In the genomic region with DNA sequence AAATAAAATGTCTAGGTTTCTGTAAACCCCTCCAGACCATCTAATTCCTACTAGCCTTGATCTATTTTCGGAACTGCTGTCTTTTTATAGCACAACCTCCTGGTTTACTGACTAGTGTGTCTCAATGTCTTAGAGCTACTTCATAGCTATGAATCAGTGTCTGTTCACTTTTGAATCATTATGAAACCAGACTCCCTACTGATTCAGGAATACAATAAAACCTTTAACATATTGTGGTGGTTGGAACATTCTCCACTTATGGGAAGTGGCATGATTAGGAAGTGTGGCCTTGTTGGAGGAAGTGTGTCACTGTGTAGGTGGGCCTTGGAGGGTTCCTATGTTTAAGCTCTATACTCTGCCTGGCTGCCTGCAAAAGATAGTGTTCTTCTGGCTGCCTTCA, we compare ENCODE assay signal across 24 mouse cellular contexts. TPM values are rescaled to one million over a fixed set of nuclear protein-coding genes. Genes with fewer than 3 reads are reported as not detected.
"Had no signal": no experiment of that assay in that cellular context is flagged by ENCODE, and none has a peak within 500 bp of the region (broad histone marks: within the 10 kb centered on the region; RNA-seq: fewer than 3 reads in every experiment).

No protein-coding gene starts in this region.

- H3K4me3 ChIP-seq: lung, embryonic 15.5 days; megakaryocyte, embryonic 14.5 days; midbrain, embryonic 13.5 days; midbrain, embryonic 15.5 days; neural tube, embryonic 12.5 days had no signal

- H3K9me3 ChIP-seq: lung, embryonic 15.5 days; megakaryocyte, embryonic 14.5 days; midbrain, embryonic 13.5 days; midbrain, embryonic 15.5 days; neural tube, embryonic 12.5 days had no signal

- H3K27ac ChIP-seq: liver, embryonic 14.5 days; lung, embryonic 15.5 days; macrophage; midbrain, embryonic 13.5 days; midbrain, embryonic 15.5 days; neural tube, embryonic 12.5 days had no signal

- DNase-seq: lung, adult 18-20 months; lung, postnatal 14 days; lung, postnatal 36 days; right cerebral cortex, postnatal 14 days; right cerebral cortex, postnatal 4 days; spleen, adult 18-20 months; thymus, adult 18-20 months; thymus, postnatal 25 days; thymus, postnatal 4 days had no signal

- H3K9ac ChIP-seq: liver, embryonic 14.5 days; lung, embryonic 15.5 days; midbrain, embryonic 13.5 days; midbrain, embryonic 15.5 days; neural tube, embryonic 12.5 days had no signal

- H3K4me2 ChIP-seq: lung, embryonic 15.5 days; midbrain, embryonic 11.5 days; midbrain, embryonic 13.5 days; midbrain, embryonic 15.5 days; neural tube, embryonic 12.5 days had no signal

- ATAC-seq: lung, postnatal 0 days; midbrain, embryonic 13.5 days; midbrain, embryonic 15.5 days had no signal

- H3K4me1 ChIP-seq: lung, embryonic 15.5 days; midbrain, embryonic 13.5 days; midbrain, embryonic 15.5 days; neural tube, embryonic 12.5 days had no signal

- H3K27me3 ChIP-seq: lung, embryonic 15.5 days; megakaryocyte, embryonic 14.5 days; midbrain, embryonic 13.5 days; midbrain, embryonic 15.5 days; neural tube, embryonic 12.5 days had no signal

RNA-seq across cellular contexts. Expression of gene Ankrd34c, which starts 43.1 kb away (rescaled TPM):
- total RNA-seq: monocyte, adult 5-6 weeks had no signal
- polyA plus RNA-seq: liver, embryonic 14.5 days; liver, embryonic 16.5 days; lung, embryonic 15.5 days; lung, postnatal 0 days; macrophage; neural tube, embryonic 12.5 days; small intestine, adult 2 months; stomach, embryonic 14.5 days; stomach, embryonic 16.5 days; thymus, postnatal 0 days had no signal
